25 mouse cellular contexts compared by ENCODE assay signal in genomic region chr3:32427695-32428094, GRCm38 (mm10). TPM values are rescaled to one million over a fixed set of nuclear protein-coding genes. Genes with fewer than 3 reads are reported as not detected.
A peak's percentile ranks its signal among the peaks of the same experiment; 100 is the strongest.
DNase-seq lines count a peak whose midpoint lies in the region; ATAC-seq and TF ChIP-seq lines count a peak whose summit lies in the region.
"Had no signal": no experiment of that assay in that cellular context is flagged by ENCODE, and none has a peak within 500 bp of the region (broad histone marks: within the 10 kb centered on the region; RNA-seq: fewer than 3 reads in every experiment).

No protein-coding gene starts in this region.

- no peak for ATAC-seq in heart, embryonic 15.5 days (replicated peaks; ENCODE audit: insufficient number of reproducible peaks, insufficient read depth, low FRiP score, low read depth)
- peak; percentile 37 for ATAC-seq in CD4-positive, CD25-positive, alpha-beta regulatory T cell, adult 4 months
- ATAC-seq in megakaryocyte progenitor cell, adult 5-6 weeks (replicated peaks; ENCODE audit: poor library complexity): peak; percentile 90
- ATAC-seq: forebrain, embryonic 13.5 days had no signal

- intact Hi-C loops in heart, postnatal 14 days (cut with DNase I): no loop called here

- no peak overlapping the region for H3K4me3 ChIP-seq in cerebellum, adult 2 months (replicated peaks; ENCODE audit: insufficient read depth, low read depth, low read length)
- H3K4me3 ChIP-seq in heart, embryonic 15.5 days: no peak overlapping the region
- H3K4me3 ChIP-seq: forebrain, embryonic 13.5 days; hindbrain, embryonic 12.5 days; left cerebral cortex, adult 2 months; limb, embryonic 15.5 days; liver, embryonic 15.5 days; midbrain, embryonic 10.5 days had no signal

- no peak for TF ChIP-seq CTCF in cerebellum, adult 2 months (IDR thresholded peaks at IDR 0.05; ENCODE audit: borderline replicate concordance, insufficient read depth, low read depth, low read length)

- H3K4me1 ChIP-seq in cerebellum, adult 2 months (ENCODE audit: control insufficient read depth, insufficient read depth, low read length): peaks cover 13% of the 10 kb centered on the region
- peaks cover 19% of the 10 kb centered on the region for H3K4me1 ChIP-seq in heart, embryonic 15.5 days (replicated peaks)
- H3K4me1 ChIP-seq: hindbrain, embryonic 12.5 days; midbrain, embryonic 10.5 days had no signal

- 0 out of 2 replicates have a peak overlapping the region, but pooled peaks have one; percentile 26 for H3K27ac ChIP-seq in cerebellum, adult 2 months (ENCODE audit: insufficient read depth, low read length)
- 0 out of 2 replicates have a peak overlapping the region, but pooled peaks have one; percentile 27 for H3K27ac ChIP-seq in heart, embryonic 15.5 days
- H3K27ac ChIP-seq: forebrain, embryonic 13.5 days; hindbrain, embryonic 12.5 days; left cerebral cortex, adult 2 months; limb, embryonic 15.5 days; liver, embryonic 15.5 days; midbrain, embryonic 10.5 days; stomach, postnatal 0 days had no signal

- no peaks in the 10 kb centered on the region for H3K9me3 ChIP-seq in heart, embryonic 15.5 days (replicated peaks)
- H3K9me3 ChIP-seq: forebrain, embryonic 13.5 days; hindbrain, embryonic 12.5 days; limb, embryonic 15.5 days; liver, embryonic 15.5 days had no signal

- 53% methylated on average over 4 of the region's 4 CpGs for WGBS in cerebellum, adult 2 months
- 68% methylated on average over 4 of the region's 4 CpGs for WGBS in heart, embryonic 15.5 days

- no peak overlapping the region for H3K4me2 ChIP-seq in heart, embryonic 15.5 days
- H3K4me2 ChIP-seq: forebrain, embryonic 13.5 days; heart, embryonic 11.5 days; hindbrain, embryonic 12.5 days; limb, embryonic 15.5 days; liver, embryonic 15.5 days had no signal

- DNase-seq in cerebellum, adult 2 months: no peak
- DNase-seq in cerebellum, postnatal 36 days: no peak
- DNase-seq in heart, postnatal 14 days: no peak
- no peak for DNase-seq in left cerebral cortex, adult 11 months (ENCODE audit: low spot score)
- DNase-seq: adrenal gland, postnatal 36 days; cerebellum, adult 11-12 months; cerebellum, postnatal 25 days; kidney, adult 18-20 months; layer of hippocampus, adult 9-11 months; left cerebral cortex, postnatal 4 days; lung, postnatal 4 days; right cerebral cortex, adult 18-20 months; thymus, adult 2 months; thymus, postnatal 4 days had no signal

- TF ChIP-seq POLR2A in cerebellum, adult 2 months (IDR thresholded peaks at IDR 0.05; ENCODE audit: borderline replicate concordance, insufficient read depth, low read length): no peak

- H3K9ac ChIP-seq in heart, embryonic 15.5 days: no peak overlapping the region
- H3K9ac ChIP-seq: forebrain, embryonic 13.5 days; hindbrain, embryonic 12.5 days; limb, embryonic 15.5 days; liver, embryonic 15.5 days had no signal

- H3K27me3 ChIP-seq in cerebellum, adult 2 months (ENCODE audit: control insufficient read depth, insufficient read depth, low read length): no peaks in the 10 kb centered on the region
- H3K27me3 ChIP-seq in heart, embryonic 15.5 days: no peaks in the 10 kb centered on the region
- H3K27me3 ChIP-seq: forebrain, embryonic 13.5 days; hindbrain, embryonic 12.5 days; limb, embryonic 15.5 days; liver, embryonic 15.5 days had no signal

- H3K36me3 ChIP-seq in heart, embryonic 15.5 days: no peaks in the 10 kb centered on the region
- H3K36me3 ChIP-seq: liver, embryonic 15.5 days had no signal

RNA-seq across cellular contexts. Expression of gene Pik3ca, which starts 30.2 kb away (rescaled TPM):
- 29.0 and 29.7 TPM in 2 replicates for polyA plus RNA-seq in cerebellum, adult 2 months (2012; rRNA removed)
- polyA plus RNA-seq in heart, embryonic 15.5 days (2015; fragmentation: Nextera tagmentation; extraction: Ambion mirVana): 7.1 and 7.2 TPM in 2 replicates
- total RNA-seq in heart, postnatal 14 days (2021): 10 to 100 TPM; 45.4 to 46.2 TPM
- polyA plus RNA-seq in CD4-positive, CD25-positive, alpha-beta regulatory T cell, adult 4 months (2017; shearing (Covaris generic)): 10 to 100 TPM; 14.1 to 23.2 TPM
- total RNA-seq in megakaryocyte progenitor cell, adult 5-6 weeks (2015): 19.1 and 19.9 TPM in 2 replicates
- total RNA-seq in megakaryocyte progenitor cell, adult 5-6 weeks (2017): 21.1 and 23.2 TPM in 2 replicates
